Mouse (Mus musculus): Measurements from ENCODE around the gene 1600015I10Rik. TPM values are rescaled to one million over a fixed set of nuclear protein-coding genes. Genes with fewer than 3 reads are reported as not detected.

1600015I10Rik gene
- polyA plus RNA-seq, 1 experiment from 2014 or later = not detected

DNA sequence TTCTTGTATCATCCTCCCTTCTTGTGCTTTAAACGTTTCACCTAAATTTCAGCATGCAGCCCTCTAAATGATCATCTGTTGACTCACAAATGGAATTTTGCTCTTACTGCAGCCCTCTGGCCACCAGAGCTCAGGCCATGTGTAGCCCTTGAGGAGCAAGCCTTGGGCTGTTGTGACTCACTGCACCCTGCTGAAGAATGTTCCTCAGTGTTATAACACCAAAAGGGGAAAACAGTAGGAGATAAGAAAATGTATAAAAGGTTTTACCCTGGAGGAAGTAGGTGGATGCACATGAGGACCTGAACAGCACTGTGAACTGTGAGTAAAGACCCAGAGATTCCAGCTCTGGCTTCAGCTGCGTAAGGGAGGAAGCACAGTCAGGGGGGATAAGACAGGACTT is 45.0 kb downstream of the 1600015I10Rik start, which contains the start of gene Doxl2:
TSS of gene Doxl2 (plus strand) at position 301 of the 400 bp plus-strand sequence.
- H3K36me3 ChIP-seq = no peaks in the 10 kb centered on the region
- no peaks in the 10 kb centered on the region for H3K4me1 ChIP-seq
- H3K27ac ChIP-seq (replicated peaks) = no peak within 1 kb of the TSS
- no peak within 1 kb of the TSS for H3K9ac ChIP-seq (replicated peaks)
- WGBS = 93% methylated on average over 2 of the region's 2 CpGs
- no peak within 1 kb of the TSS for H3K4me3 ChIP-seq (replicated peaks)
- H3K9me3 ChIP-seq (replicated peaks) = no peaks in the 10 kb centered on the region
- no peak for ATAC-seq (ENCODE audit: low FRiP score)
- no peak within 1 kb of the TSS for H3K4me2 ChIP-seq
- no peaks in the 10 kb centered on the region for H3K27me3 ChIP-seq (replicated peaks)

DNA sequence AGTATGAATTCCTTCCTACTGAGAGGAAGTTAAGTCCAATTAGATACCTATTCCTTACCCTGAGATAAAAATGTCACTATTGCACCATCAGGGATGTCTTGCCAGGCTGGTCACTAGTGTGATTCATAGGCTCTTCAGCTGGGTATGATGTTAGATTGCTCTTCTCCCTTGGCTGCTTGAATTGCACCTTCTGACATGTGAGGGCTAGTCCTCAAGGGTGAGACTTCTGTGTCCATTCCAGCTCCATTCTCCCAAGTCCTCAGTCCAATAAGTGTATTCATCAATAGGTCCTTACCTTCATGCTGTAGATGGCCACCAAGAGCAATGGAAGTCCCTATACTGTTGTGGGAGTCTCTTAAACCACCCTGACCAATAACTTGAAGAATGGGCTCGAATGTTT is 49.9 kb downstream of the 1600015I10Rik start:
- no peaks in the 10 kb centered on the region for H3K27me3 ChIP-seq (replicated peaks)
- no peak for ATAC-seq (ENCODE audit: low FRiP score)
- no peak overlapping the region for H3K4me3 ChIP-seq (replicated peaks)
- H3K9ac ChIP-seq (replicated peaks) = no peak overlapping the region
- no peaks in the 10 kb centered on the region for H3K9me3 ChIP-seq (replicated peaks)
- no peak overlapping the region for H3K4me2 ChIP-seq
- no peaks in the 10 kb centered on the region for H3K4me1 ChIP-seq
- 56% methylated on average over 1 of the region's 1 CpGs for WGBS
- no peak overlapping the region for H3K27ac ChIP-seq (replicated peaks)
- H3K36me3 ChIP-seq = no peaks in the 10 kb centered on the region

DNA sequence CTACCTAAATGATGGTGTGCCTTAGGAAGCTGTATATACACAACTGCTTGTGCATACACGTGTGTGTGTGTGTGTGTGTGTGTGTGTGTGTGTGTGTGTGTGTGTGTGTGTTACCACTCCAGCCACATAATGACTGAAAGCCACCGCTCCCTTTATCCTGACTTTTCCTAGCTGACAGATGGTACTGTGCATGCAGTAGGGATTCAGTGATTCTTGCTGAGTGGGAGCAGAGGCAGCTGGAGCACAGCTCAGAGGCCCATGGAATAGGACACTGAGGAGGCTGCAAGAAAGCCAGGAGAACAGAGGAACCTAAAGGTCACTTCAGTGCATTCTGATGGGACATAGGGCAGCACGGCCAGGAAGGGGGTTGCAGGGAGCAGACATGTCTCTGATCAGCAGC is 52.6 kb downstream of the 1600015I10Rik start:
- ATAC-seq (ENCODE audit: low FRiP score) = no peak
- H3K27ac ChIP-seq (replicated peaks) = no peak overlapping the region
- H3K36me3 ChIP-seq = no peaks in the 10 kb centered on the region
- no peak overlapping the region for H3K4me3 ChIP-seq (replicated peaks)
- 83% methylated on average over 3 of the region's 3 CpGs for WGBS
- H3K27me3 ChIP-seq (replicated peaks) = no peaks in the 10 kb centered on the region
- no peaks in the 10 kb centered on the region for H3K9me3 ChIP-seq (replicated peaks)
- no peak overlapping the region for H3K9ac ChIP-seq (replicated peaks)
- H3K4me1 ChIP-seq = no peaks in the 10 kb centered on the region
- no peak overlapping the region for H3K4me2 ChIP-seq

Other genes with a start within 250 kb of the 1600015I10Rik start
- 1.4 and 4.9 TPM in 2 replicates for gene Gimap4, start 245.3 kb upstream of the 1600015I10Rik start, polyA plus RNA-seq (2015; fragmentation: Nextera tagmentation; extraction: Ambion mirVana)
- 8.1 and 16.7 TPM in 2 replicates for gene Gimap6, start 221.7 kb upstream of the 1600015I10Rik start, polyA plus RNA-seq (2015; fragmentation: Nextera tagmentation; extraction: Ambion mirVana)
- gene Gm28053, start 211.3 kb upstream of the 1600015I10Rik start, polyA plus RNA-seq (2015; fragmentation: Nextera tagmentation; extraction: Ambion mirVana) = 1.9 TPM in 1 of 2 replicates, not detected in the other
- gene Gimap7, start 211.3 kb upstream of the 1600015I10Rik start, polyA plus RNA-seq (2015; fragmentation: Nextera tagmentation; extraction: Ambion mirVana) = 0.50 TPM in 1 of 2 replicates, not detected in the other
- gene Gimap1, start 190.8 kb upstream of the 1600015I10Rik start, polyA plus RNA-seq (2015; fragmentation: Nextera tagmentation; extraction: Ambion mirVana) = 6.6 and 19.6 TPM in 2 replicates
- 1.7 and 4.5 TPM in 2 replicates for gene Gimap5, start 183.7 kb upstream of the 1600015I10Rik start, polyA plus RNA-seq (2015; fragmentation: Nextera tagmentation; extraction: Ambion mirVana)
- not detected in 2 replicates for gene Gimap3, start 159.0 kb upstream of the 1600015I10Rik start, polyA plus RNA-seq (2015; fragmentation: Nextera tagmentation; extraction: Ambion mirVana)
- 26.4 and 57.2 TPM in 2 replicates for gene Tmem176a, start 89.0 kb upstream of the 1600015I10Rik start, polyA plus RNA-seq (2015; fragmentation: Nextera tagmentation; extraction: Ambion mirVana)
- gene Tmem176b, start 88.4 kb upstream of the 1600015I10Rik start, polyA plus RNA-seq (2015; fragmentation: Nextera tagmentation; extraction: Ambion mirVana) = 133 and 182 TPM in 2 replicates
- gene Aoc1, start 57.0 kb upstream of the 1600015I10Rik start, polyA plus RNA-seq (2015; fragmentation: Nextera tagmentation; extraction: Ambion mirVana) = 0.73 TPM in 1 of 2 replicates, not detected in the other
- not detected in 2 replicates for gene Doxl2, start 45.1 kb downstream of the 1600015I10Rik start, polyA plus RNA-seq (2015; fragmentation: Nextera tagmentation; extraction: Ambion mirVana)
- not detected in 2 replicates for gene Svs1, start 57.0 kb downstream of the 1600015I10Rik start, polyA plus RNA-seq (2015; fragmentation: Nextera tagmentation; extraction: Ambion mirVana)
- gene Gpnmb, start 106.7 kb downstream of the 1600015I10Rik start, polyA plus RNA-seq (2015; fragmentation: Nextera tagmentation; extraction: Ambion mirVana) = 0.19 and 0.22 TPM in 2 replicates
- 66.1 and 66.4 TPM in 2 replicates for gene Malsu1, start 143.9 kb downstream of the 1600015I10Rik start, polyA plus RNA-seq (2015; fragmentation: Nextera tagmentation; extraction: Ambion mirVana)

All from neural tube, embryonic 15.5 days (tissue).